9 mouse cellular contexts compared by ENCODE assay signal in genomic region chr9:84408260-84409203, GRCm38 (mm10).
A peak's percentile ranks its signal among the peaks of the same experiment; 100 is the strongest.
DNase-seq lines count a peak whose midpoint lies in the region; ATAC-seq lines count a peak whose summit lies in the region.
"Had no signal": no experiment of that assay in that cellular context is flagged by ENCODE, and none has a peak within 500 bp of the region (broad histone marks: within the 10 kb centered on the region; RNA-seq: fewer than 3 reads in every experiment).

No protein-coding gene starts in this region.

- H3K4me2 ChIP-seq in heart, embryonic 15.5 days, result peak overlapping the region; percentile 13; the same call in 1 of the 2 replicates
- H3K4me2 ChIP-seq in forebrain, embryonic 16.5 days (ENCODE audit: low read length), result no peak overlapping the region
- H3K4me2 ChIP-seq: liver, embryonic 13.5 days had no signal

- no peaks in the 10 kb centered on the region for H3K27me3 ChIP-seq in heart, embryonic 15.5 days
- H3K27me3 ChIP-seq in forebrain, embryonic 16.5 days (replicated peaks; ENCODE audit: control insufficient read depth, insufficient read depth, low read length), result no peaks in the 10 kb centered on the region
- H3K27me3 ChIP-seq: liver, embryonic 13.5 days had no signal

- ATAC-seq in heart, embryonic 15.5 days (replicated peaks; ENCODE audit: insufficient number of reproducible peaks, insufficient read depth, low FRiP score, low read depth), result no peak
- peak; percentile 80 for ATAC-seq in forebrain, embryonic 16.5 days

- H3K9me3 ChIP-seq in heart, embryonic 15.5 days (replicated peaks), result no peaks in the 10 kb centered on the region
- H3K9me3 ChIP-seq in forebrain, embryonic 16.5 days (ENCODE audit: control insufficient read depth, low read length), result no peaks in the 10 kb centered on the region
- H3K9me3 ChIP-seq: liver, embryonic 13.5 days had no signal

- 0 out of 2 replicates have a peak, but pooled peaks cover 3% of the 10 kb centered on the region for H3K4me1 ChIP-seq in heart, embryonic 15.5 days (replicated peaks)
- H3K4me1 ChIP-seq in forebrain, embryonic 16.5 days (replicated peaks; ENCODE audit: control insufficient read depth, insufficient read depth, low read length), result no peaks in the 10 kb centered on the region; the same call in 1 of the 2 replicates
- H3K4me1 ChIP-seq: liver, embryonic 13.5 days had no signal

- no peak overlapping the region for H3K9ac ChIP-seq in heart, embryonic 15.5 days
- H3K9ac ChIP-seq in forebrain, embryonic 16.5 days (replicated peaks; ENCODE audit: low read depth, low read length), result no peak overlapping the region
- H3K9ac ChIP-seq: liver, embryonic 13.5 days had no signal

- 37% methylated on average over 10 of the region's 10 CpGs for WGBS in heart, embryonic 15.5 days
- WGBS in forebrain, embryonic 16.5 days, result 46% methylated on average over 10 of the region's 10 CpGs

- no peak for DNase-seq in heart, adult 18-20 months
- DNase-seq in cerebellum, adult 8-10 months, result peak; percentile 48
- peak; percentile 32 for DNase-seq in neural tube, embryonic 10.5 days (ENCODE audit: extremely low spot score, low spot score)
- no peak for DNase-seq in testis, postnatal 10 days (ENCODE audit: low spot score)
- no peak for DNase-seq in adrenal gland, adult 2 months
- no peak for DNase-seq in frontal cortex, postnatal 14 days (ENCODE audit: low spot score in 2 of 2)
- DNase-seq: liver, embryonic 13.5 days had no signal

- no peak overlapping the region for H3K4me3 ChIP-seq in heart, embryonic 15.5 days
- no peak overlapping the region for H3K4me3 ChIP-seq in forebrain, embryonic 16.5 days (replicated peaks; ENCODE audit: low read length)
- H3K4me3 ChIP-seq: liver, embryonic 13.5 days had no signal

- H3K27ac ChIP-seq in heart, embryonic 15.5 days, result no peak overlapping the region
- H3K27ac ChIP-seq in forebrain, embryonic 16.5 days (ENCODE audit: low read length), result no peak overlapping the region
- H3K27ac ChIP-seq: liver, embryonic 13.5 days had no signal

- no peaks in the 10 kb centered on the region for H3K36me3 ChIP-seq in heart, embryonic 15.5 days
- no peaks in the 10 kb centered on the region for H3K36me3 ChIP-seq in forebrain, embryonic 16.5 days (ENCODE audit: control insufficient read depth, insufficient read depth)
- H3K36me3 ChIP-seq: liver, embryonic 13.5 days had no signal

Comparison
In these comparisons a context has a peak if more than half of its experiments do, and no peak if none do; other contexts are left out.
1. DNase-seq: peak in cerebellum, adult 8-10 months (single experiment) and neural tube, embryonic 10.5 days (single experiment); none in heart, adult 18-20 months (0 of 2), testis, postnatal 10 days (single experiment), adrenal gland, adult 2 months (single experiment) and frontal cortex, postnatal 14 days (0 of 2).